ENCODE assay signal across 13 mouse cellular contexts in the genomic region with DNA sequence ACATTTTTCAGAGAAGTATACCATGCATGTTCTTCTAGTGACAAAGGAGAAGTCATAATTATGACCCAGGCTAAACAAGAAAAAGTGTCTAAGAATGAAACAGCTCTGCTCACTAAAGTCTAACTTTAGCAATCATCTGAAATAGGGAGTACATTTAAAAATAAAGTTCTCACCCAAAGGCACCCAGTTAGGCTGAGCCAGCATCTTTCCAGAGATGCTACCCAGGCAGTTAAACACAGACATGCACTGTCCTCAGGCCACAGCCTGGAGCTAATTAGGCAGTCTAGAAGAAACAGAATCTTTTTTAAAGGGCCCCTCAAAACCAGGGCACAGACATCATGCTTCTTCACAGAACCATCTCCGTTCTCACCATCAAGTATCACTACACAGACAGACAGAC.
"Had no signal": no experiment of that assay in that cellular context is flagged by ENCODE, and none has a peak within 500 bp of the region (broad histone marks: within the 10 kb centered on the region; RNA-seq: fewer than 3 reads in every experiment).

No protein-coding gene starts in this region.

- ATAC-seq: midbrain, embryonic 16.5 days had no signal

- DNase-seq: lung, adult 18-20 months; lung, embryonic 14.5 days; lung, postnatal 10 days; lung, postnatal 4 days; midbrain, embryonic 14.5 days; retina, postnatal 1 day; right cerebral cortex, postnatal 25 days; right cerebral cortex, postnatal 4 days; spleen, adult 18-20 months; thymus, adult 18-20 months; thymus, postnatal 14 days; thymus, postnatal 36 days had no signal
